Mouse (Mus musculus) ES-E14 (cell line): ENCODE results near the gene Grb10.

Source experiments
- CHD2 ChIP-seq: IDR thresholded peaks from 2 replicates; pipeline ENCODE4 v1.6.1; 2014; ENCODE audit warnings: mild to moderate bottlenecking, low read depth, low read length, inconsistent platforms
- MAFK ChIP-seq: IDR thresholded peaks from 2 replicates; pipeline ENCODE4 v1.6.1; 2014; ENCODE audit warnings: mild to moderate bottlenecking, low read depth, low read length, inconsistent platforms; ENCODE audit not compliant: insufficient read depth
- ZC3H11A ChIP-seq: IDR thresholded peaks from 2 replicates; pipeline ENCODE4 v1.6.1; 2012; ENCODE audit warnings: low read depth, mild to moderate bottlenecking, inconsistent platforms, low read length, borderline replicate concordance
- ZNF384 ChIP-seq: IDR thresholded peaks from 2 replicates; pipeline ENCODE4 v1.6.1; 2012; ENCODE audit warnings: low read depth, low read length, inconsistent platforms

- no peak for TF ChIP-seq ZC3H11A
- TF ChIP-seq CHD2, result no peak
- no peak for TF ChIP-seq ZNF384
- TF ChIP-seq MAFK, result no peak
Measured at GRCm38 (mm10) chr11:11966220-11966619, 72.3 kb downstream of the Grb10 start.
